Comparison of ENCODE assay signal across 8 mouse cellular contexts in the genomic region with DNA sequence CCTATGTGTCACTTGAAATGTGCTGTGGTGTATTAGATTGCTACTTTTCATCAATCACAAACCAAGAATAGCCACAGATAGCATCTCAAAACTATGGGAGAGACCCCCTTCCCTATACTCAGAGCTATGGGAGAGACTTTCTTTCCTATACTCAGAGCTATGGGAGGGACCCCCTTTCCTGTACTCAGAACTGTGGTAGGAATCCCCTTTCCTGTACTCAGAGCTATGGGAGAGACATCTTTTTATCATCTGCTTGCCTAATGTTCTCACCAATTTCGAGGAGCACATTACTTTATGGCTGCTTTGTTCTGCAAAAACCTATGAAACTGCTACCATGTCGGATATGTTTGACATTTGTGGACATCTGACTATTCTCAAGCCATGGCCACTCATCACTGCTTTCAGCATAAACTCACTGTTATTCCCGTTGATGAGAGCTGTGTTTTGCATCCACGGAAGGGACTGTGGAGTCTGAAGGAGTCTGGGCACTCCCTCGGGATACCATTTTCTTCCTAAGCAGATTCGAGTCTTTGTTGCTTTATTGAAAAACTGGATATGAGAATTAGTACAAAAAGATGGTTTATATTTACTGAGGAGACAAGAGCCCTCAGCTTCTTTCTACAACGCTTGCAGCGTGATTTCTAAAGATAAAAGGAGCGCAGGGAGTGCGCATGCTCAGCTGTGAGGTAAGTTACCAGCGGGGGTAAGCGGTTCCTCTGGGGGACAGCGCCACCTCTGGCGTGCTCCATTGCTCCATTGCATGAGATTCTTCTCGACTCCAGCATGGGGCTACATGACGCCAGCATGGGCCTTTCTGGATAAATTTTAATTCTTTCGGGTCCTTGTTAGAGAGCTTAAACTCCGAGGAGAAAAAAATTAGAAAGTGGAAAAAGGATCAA. TPM values are rescaled to one million over a fixed set of nuclear protein-coding genes. Genes with fewer than 3 reads are reported as not detected.
A peak's percentile ranks its signal among the peaks of the same experiment; 100 is the strongest.
DNase-seq lines count a peak whose midpoint lies in the region; ATAC-seq and TF ChIP-seq lines count a peak whose summit lies in the region.

No protein-coding gene starts in this region.

- intact Hi-C loops in heart, postnatal 14 days (cut with DNase I): loop anchor here (1.0 to 2.0 kb wide), 2 partner anchors 71 to 124 kb away; no protein-coding TSS in a partner anchor

- peak overlapping the region; percentile 87 for H3K4me2 ChIP-seq in CH12.LX (ENCODE audit: insufficient read depth, low read depth, poor library complexity, severe bottlenecking)
- peak overlapping the region; percentile 47 for H3K4me2 ChIP-seq in forebrain, embryonic 14.5 days (ENCODE audit: low read length)

- dilution Hi-C loops in CH12.LX (cut with MboI; ENCODE audit: extremely low pct_ligation_motif_present, extremely low pct_unique_long_range_greater_than_20kb, low sequenced_read_pairs): no loop called here

- no peaks in the 10 kb centered on the region for H3K79me2 ChIP-seq in CH12.LX (replicated peaks; ENCODE audit: control insufficient read depth, extremely low read depth, insufficient read depth, poor library complexity, severe bottlenecking)

- H3K36me3 ChIP-seq in CH12.LX (replicated peaks in 1 of 2; ENCODE audit: control insufficient read depth in 1 of 2, insufficient read depth in 1 of 2, low read length in 1 of 2): no peaks in the 10 kb centered on the region
- H3K36me3 ChIP-seq in forebrain, embryonic 14.5 days (ENCODE audit: control insufficient read depth, insufficient read depth, low read length): no peaks in the 10 kb centered on the region

- no peak overlapping the region for H3K27ac ChIP-seq in CH12.LX (ENCODE audit: insufficient read depth, low read depth)
- H3K27ac ChIP-seq in forebrain, embryonic 14.5 days (ENCODE audit: low read depth, low read length): no peak overlapping the region; the same call in 1 of the 2 replicates

- in situ Hi-C loops in CH12.LX (cut with MboI; ENCODE audit: low pct_ligation_motif_present, low pct_unique_long_range_greater_than_20kb, low sequenced_read_pairs): loop anchor here (5.0 kb wide), 1 partner anchor 68 kb away; no protein-coding TSS in a partner anchor

- TF ChIP-seq RAD21 in CH12.LX (IDR thresholded peaks at IDR 0.05; ENCODE audit: low read depth, low read length): peak; percentile 77

- peak; percentile 92 for DNase-seq in CH12.LX (ENCODE audit: extremely low read depth)
- DNase-seq in c-Kit-positive CD71-positive TER-119-positive erythroid progenitor cells, embryonic 14.5 days (ENCODE audit: low spot score): peak; percentile 59
- DNase-seq in forebrain, embryonic 14.5 days (ENCODE audit: low spot score): peak; percentile 89
- DNase-seq in heart, postnatal 14 days: peak; percentile 80 to 83
- DNase-seq in layer of hippocampus, adult 18-20 months (ENCODE audit: low spot score in 2 of 2): peak; percentile 69 to 80
- peak; percentile 66 to 74 for DNase-seq in lung, adult 18-20 months
- peak; percentile 90 for DNase-seq in testis, postnatal 10 days (ENCODE audit: low spot score)

- no peak for TF ChIP-seq EP300 in CH12.LX (IDR thresholded peaks at IDR 0.05; ENCODE audit: low read length)

- peak; percentile 79 for ATAC-seq in forebrain, embryonic 14.5 days
- ATAC-seq in neutrophil, adult 5-6 weeks (ENCODE audit: extremely low read depth, insufficient number of reproducible peaks, low FRiP score, poor library complexity, severe bottlenecking): peak; percentile 92

- no peaks in the 10 kb centered on the region for H3K9me3 ChIP-seq in CH12.LX (replicated peaks; ENCODE audit: low read length)
- H3K9me3 ChIP-seq in forebrain, embryonic 14.5 days (replicated peaks; ENCODE audit: control insufficient read depth, low read length): no peaks in the 10 kb centered on the region

- peak overlapping the region; percentile 82 for H3K9ac ChIP-seq in CH12.LX (ENCODE audit: insufficient read depth, low read depth)
- H3K9ac ChIP-seq in forebrain, embryonic 14.5 days (ENCODE audit: low read length): peak overlapping the region; percentile 40; the same call in 1 of the 2 replicates

- TF ChIP-seq POLR2A in CH12.LX (IDR thresholded peaks at IDR 0.05; ENCODE audit: low read depth, low read length): peak; percentile 54

- H3K4me3 ChIP-seq in CH12.LX (replicated peaks in 1 of 3; ENCODE audit: low read depth in 2 of 3, low read length in 2 of 3, poor library complexity in 1 of 3): peak overlapping the region; percentile 26 to 53 (median 33)
- H3K4me3 ChIP-seq in forebrain, embryonic 14.5 days (ENCODE audit: low read depth, low read length): peak overlapping the region; percentile 18

- peaks cover 0 to 5% of the 10 kb centered on the region in 2 experiments; a peak in 2 of 4 replicates for H3K4me1 ChIP-seq in CH12.LX (ENCODE audit: control insufficient read depth in 1 of 2, insufficient read depth in 2 of 2)
- no peaks in the 10 kb centered on the region for H3K4me1 ChIP-seq in forebrain, embryonic 14.5 days (ENCODE audit: control insufficient read depth, insufficient read depth, low read length)

- WGBS in forebrain, embryonic 14.5 days: 29% methylated on average over 18 of the region's 18 CpGs

- peak; percentile 45 to 92 for TF ChIP-seq CTCF in CH12.LX (conservative IDR thresholded peaks at IDR 0.05 in 1 of 2, IDR thresholded peaks at IDR 0.05 in 1 of 2; ENCODE audit: low read depth in 2 of 2, low read length in 2 of 2)

- no peaks in the 10 kb centered on the region for H3K27me3 ChIP-seq in CH12.LX (replicated peaks)
- H3K27me3 ChIP-seq in forebrain, embryonic 14.5 days (replicated peaks; ENCODE audit: control insufficient read depth, insufficient read depth, low read length): no peaks in the 10 kb centered on the region

TF ChIP-seq in CH12.LX, 34 proteins besides CTCF, POLR2A, EP300 and RAD21:
- TF ChIP-seq ELF1 (IDR thresholded peaks at IDR 0.05; ENCODE audit: low read depth, low read length): no peak; the same call in 1 of the 2 replicates
- TF ChIP-seq MAX (IDR thresholded peaks at IDR 0.05; ENCODE audit: low read length): peak; percentile 69; the same call in 1 of the 2 replicates
- TF ChIP-seq ZNF384 (IDR thresholded peaks at IDR 0.05; ENCODE audit: low read depth, low read length): no peak
- 0 out of 2 replicates have a peak, but pooled peaks have one; percentile 65 for TF ChIP-seq TBP (conservative IDR thresholded peaks at IDR 0.05; ENCODE audit: low read depth, low read length)
- peak; percentile 55 for TF ChIP-seq SMC3 (IDR thresholded peaks at IDR 0.05; ENCODE audit: low read depth, low read length)
- TF ChIP-seq IRF4 (IDR thresholded peaks at IDR 0.05; ENCODE audit: low read depth, low read length): 0 out of 2 replicates have a peak, but pooled peaks have one; percentile 30
- TF ChIP-seq GABPA (IDR thresholded peaks at IDR 0.05; ENCODE audit: insufficient replicate concordance, low read depth, low read length): no peak
- TF ChIP-seq JUN (IDR thresholded peaks at IDR 0.05; ENCODE audit: insufficient read depth, low read depth, low read length): no peak
- peak; percentile 77; the same call in 1 of the 2 replicates for TF ChIP-seq MAZ (IDR thresholded peaks at IDR 0.05; ENCODE audit: low read depth, low read length)
- TF ChIP-seq POLR2AphosphoS2 (IDR thresholded peaks at IDR 0.05; ENCODE audit: low read depth, low read length): no peak
- TF ChIP-seq BHLHE40 (IDR thresholded peaks at IDR 0.05; ENCODE audit: low read depth, low read length): no peak
- TF ChIP-seq ZKSCAN1 (IDR thresholded peaks at IDR 0.05; ENCODE audit: borderline replicate concordance, low read depth, low read length): no peak
- peak; percentile 59; the same call in 1 of the 2 replicates for TF ChIP-seq NELFE (IDR thresholded peaks at IDR 0.05; ENCODE audit: low read depth, low read length)
- TF ChIP-seq USF1 (IDR thresholded peaks at IDR 0.05; ENCODE audit: low read depth, low read length): no peak
- peak; percentile 41; the same call in 1 of the 2 replicates for TF ChIP-seq CHD1 (IDR thresholded peaks at IDR 0.05; ENCODE audit: low read depth, low read length)
- peak; percentile 92 for TF ChIP-seq NRF1 (IDR thresholded peaks at IDR 0.05; ENCODE audit: low read depth, low read length)
- TF ChIP-seq MXI1 (IDR thresholded peaks at IDR 0.05; ENCODE audit: low read depth, low read length): peak; percentile 7; the same call in 1 of the 2 replicates
- 0 out of 2 replicates have a peak, but pooled peaks have one; percentile 65 for TF ChIP-seq MYC (IDR thresholded peaks at IDR 0.05; ENCODE audit: low read depth, low read length)
- TF ChIP-seq ZC3H11A (IDR thresholded peaks at IDR 0.05; ENCODE audit: low read depth, low read length): no peak
- peak; percentile 36; the same call in 1 of the 2 replicates for TF ChIP-seq HCFC1 (IDR thresholded peaks at IDR 0.05; ENCODE audit: low read depth, low read length)
- 0 out of 2 replicates have a peak, but pooled peaks have one; percentile 11 for TF ChIP-seq ZMIZ1 (IDR thresholded peaks at IDR 0.05; ENCODE audit: low read depth, low read length)
TF ChIP-seq in CH12.LX: peak in this region for 12.

RNA-seq across cellular contexts. Expression of a gene that starts 14.7 kb away (rescaled TPM):
- total RNA-seq in CH12.LX (2012; rRNA removed) (25.1 and 27.6 TPM in 2 replicates), CH12.LX (2014; rRNA removed) (84.7 and 92.0 TPM in 2 replicates)
- 46.2 and 54.9 TPM in 2 replicates for polyA plus RNA-seq in CH12.LX (2012; ENCODE audit: insufficient read length, low read depth)
- polyA plus RNA-seq in forebrain, embryonic 14.5 days (2014; fragmentation: Nextera tagmentation; extraction: Ambion mirVana): 44.4 and 61.5 TPM in 2 replicates
- total RNA-seq in heart, postnatal 14 days (2021): 10 to 100 TPM in 1 of 2 experiments, 1 to 10 TPM in 1; 7.3 to 10.8 TPM
- total RNA-seq in layer of hippocampus, adult 18-20 months (2021): 100 to 1,000 TPM; 101 to 110 TPM
- 46.5 and 49.2 TPM in 2 replicates for total RNA-seq in neutrophil, adult 5-6 weeks (2017)

RNA-seq across cellular contexts. Expression of a gene that starts 38.8 kb away (rescaled TPM):
- total RNA-seq in CH12.LX (2012; rRNA removed) (145 and 199 TPM in 2 replicates), CH12.LX (2014; rRNA removed) (300 and 350 TPM in 2 replicates)
- 197 and 258 TPM in 2 replicates for polyA plus RNA-seq in CH12.LX (2012; ENCODE audit: insufficient read length, low read depth)
- 529 and 591 TPM in 2 replicates for polyA plus RNA-seq in forebrain, embryonic 14.5 days (2014; fragmentation: Nextera tagmentation; extraction: Ambion mirVana)
- 10 to 100 TPM; 77.3 to 81.0 TPM for total RNA-seq in heart, postnatal 14 days (2021)
- total RNA-seq in layer of hippocampus, adult 18-20 months (2021): 100 to 1,000 TPM; 130 to 142 TPM
- 120 and 135 TPM in 2 replicates for total RNA-seq in neutrophil, adult 5-6 weeks (2017)

RNA-seq across cellular contexts. Expression of a gene that starts 39.3 kb away (rescaled TPM):
- total RNA-seq in CH12.LX (2012; rRNA removed) (500 and 668 TPM in 2 replicates), CH12.LX (2014; rRNA removed) (710 and 855 TPM in 2 replicates)
- polyA plus RNA-seq in CH12.LX (2012; ENCODE audit: insufficient read length, low read depth): 1,854 and 1,994 TPM in 2 replicates
- 874 and 967 TPM in 2 replicates for polyA plus RNA-seq in forebrain, embryonic 14.5 days (2014; fragmentation: Nextera tagmentation; extraction: Ambion mirVana)
- 100 to 1,000 TPM; 433 to 481 TPM for total RNA-seq in heart, postnatal 14 days (2021)
- total RNA-seq in layer of hippocampus, adult 18-20 months (2021): 100 to 1,000 TPM; 482 to 501 TPM
- total RNA-seq in neutrophil, adult 5-6 weeks (2017): 1,724 and 1,899 TPM in 2 replicates
